Mouse (Mus musculus): ENCODE results near the gene Cacna1e.

The Cacna1e gene

DNA sequence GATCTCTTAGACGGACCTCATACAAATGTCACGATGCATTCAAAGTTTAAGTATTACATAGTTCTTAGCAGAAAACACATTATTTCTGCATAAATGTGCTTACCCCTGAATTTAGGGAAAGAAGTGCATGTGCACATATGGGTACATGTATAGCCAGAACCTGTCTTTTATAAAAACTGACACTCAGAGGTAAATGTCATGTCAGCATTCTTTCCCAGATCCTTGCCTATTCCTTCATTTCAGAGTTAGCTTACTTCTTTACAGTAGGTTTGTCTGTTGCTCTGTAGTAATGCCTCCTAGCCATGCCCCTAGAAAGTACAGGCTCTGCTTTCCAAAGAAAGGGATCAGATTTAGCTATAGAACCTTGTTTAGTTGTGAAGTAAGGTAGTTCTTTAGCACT is 369.0 kb downstream of the Cacna1e start:
- no peak for DNase-seq (ENCODE audit: low read depth, low spot score)

DNA sequence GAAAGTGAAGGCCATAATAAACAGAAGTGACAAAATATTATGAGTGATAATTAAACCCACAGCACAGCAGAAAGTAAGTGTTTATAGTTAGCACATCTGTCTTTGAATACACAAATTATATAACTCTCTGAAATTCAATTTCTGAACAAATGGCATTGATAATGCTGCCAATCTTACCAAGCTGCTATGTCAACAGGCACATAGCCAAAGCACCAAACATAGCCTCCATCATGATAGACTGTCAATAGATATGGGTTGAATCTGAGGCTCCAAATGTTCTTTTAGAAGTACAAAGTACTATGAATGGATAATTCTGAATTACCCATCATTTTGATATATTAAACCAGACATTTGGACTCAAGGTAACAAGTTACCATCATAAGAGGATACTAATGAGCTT is 372.6 kb downstream of the Cacna1e start:
- DNase-seq (ENCODE audit: low read depth, low spot score), result no peak

DNA sequence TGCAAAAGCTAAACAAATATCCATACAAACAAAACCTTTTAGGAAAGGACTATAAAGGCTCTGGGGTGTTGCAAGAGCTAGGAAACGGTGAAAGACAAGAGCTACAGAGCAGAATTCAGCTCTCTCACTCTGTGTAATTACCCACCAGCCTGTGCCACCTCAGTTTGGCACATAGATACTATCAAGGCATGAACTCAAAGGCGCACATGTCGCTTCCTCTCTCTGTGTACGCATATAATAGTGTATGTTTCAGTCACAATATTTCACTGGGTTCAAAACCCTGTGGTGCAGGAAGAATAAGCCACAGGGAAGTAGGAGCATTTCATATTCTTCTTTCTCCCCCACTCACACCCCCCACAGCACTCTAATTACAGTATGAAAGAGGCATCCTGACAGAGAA is 380.3 kb downstream of the Cacna1e start:
- no peak for DNase-seq (ENCODE audit: low read depth, low spot score)

DNA sequence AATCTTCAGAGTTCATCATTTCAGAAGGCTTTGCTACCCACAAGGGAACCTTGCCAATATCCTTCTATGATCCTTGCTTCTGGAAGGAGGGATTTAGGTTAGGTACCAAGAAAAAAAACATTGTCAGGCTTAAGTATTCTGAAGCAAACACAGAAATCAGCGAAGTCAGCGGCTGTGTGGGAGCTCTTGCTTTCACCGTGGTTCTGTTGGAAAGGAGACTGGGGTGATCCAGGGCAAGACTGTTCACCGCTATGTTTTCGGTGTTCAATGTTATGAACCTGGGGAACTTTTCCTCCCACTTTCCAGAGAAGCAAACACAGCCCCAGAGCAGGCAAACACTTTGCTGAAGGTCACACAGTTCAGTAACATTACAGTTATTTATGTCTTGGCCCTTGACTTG is 383.4 kb downstream of the Cacna1e start:
- DNase-seq (ENCODE audit: low read depth, low spot score), result no peak

DNA sequence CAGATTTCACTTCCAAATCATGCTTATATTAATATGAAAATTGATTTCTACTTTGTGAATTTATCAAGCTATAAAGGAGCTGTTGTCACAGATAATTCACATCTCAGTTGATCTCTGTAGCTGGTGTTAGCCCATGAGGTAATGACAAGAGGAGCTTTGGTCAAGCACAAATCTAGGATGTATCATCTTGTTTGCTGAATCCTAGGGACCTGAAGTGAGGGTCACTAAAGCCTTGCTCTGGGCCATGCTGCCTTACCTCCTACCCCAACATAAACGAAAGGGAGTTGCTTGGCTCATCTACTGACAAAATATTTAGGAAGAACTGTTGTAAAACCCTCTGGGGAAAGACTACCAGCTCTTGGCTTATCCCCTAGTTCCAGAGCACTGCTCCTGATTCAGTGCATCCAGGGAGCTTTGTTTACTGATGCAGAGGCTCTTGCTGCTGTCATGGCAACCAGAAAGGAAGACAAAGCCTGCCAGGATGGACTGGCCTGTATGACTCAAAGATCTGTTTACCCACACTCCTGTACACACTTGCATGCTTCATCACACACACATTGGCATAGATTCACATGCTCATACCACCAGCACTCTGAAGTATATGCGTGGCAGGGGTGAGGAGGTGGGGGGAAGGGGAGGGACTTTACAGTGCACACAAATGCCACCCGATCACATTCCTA is 384.0 kb downstream of the Cacna1e start:
- no peak for DNase-seq (ENCODE audit: low read depth, low spot score)

DNA sequence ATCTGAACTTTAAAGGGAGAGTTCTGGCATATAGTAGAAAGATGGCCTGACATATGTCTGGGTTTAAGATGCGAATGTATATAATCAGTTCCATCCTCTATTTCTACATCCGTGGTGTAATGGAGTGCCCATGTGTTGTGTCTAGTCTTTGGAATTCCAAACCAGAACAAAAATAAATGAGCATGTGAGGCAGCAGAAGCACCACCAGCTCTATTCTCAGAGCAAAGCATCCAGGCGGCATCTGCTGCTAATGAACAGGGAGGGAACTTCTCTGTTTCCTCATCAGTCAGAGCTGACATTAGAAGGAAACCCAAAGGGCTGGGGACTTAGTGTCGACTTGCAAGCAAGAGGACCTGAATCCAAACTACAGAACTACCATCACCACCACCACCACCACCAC is 385.5 kb downstream of the Cacna1e start:
- DNase-seq (ENCODE audit: low read depth, low spot score), result no peak

DNA sequence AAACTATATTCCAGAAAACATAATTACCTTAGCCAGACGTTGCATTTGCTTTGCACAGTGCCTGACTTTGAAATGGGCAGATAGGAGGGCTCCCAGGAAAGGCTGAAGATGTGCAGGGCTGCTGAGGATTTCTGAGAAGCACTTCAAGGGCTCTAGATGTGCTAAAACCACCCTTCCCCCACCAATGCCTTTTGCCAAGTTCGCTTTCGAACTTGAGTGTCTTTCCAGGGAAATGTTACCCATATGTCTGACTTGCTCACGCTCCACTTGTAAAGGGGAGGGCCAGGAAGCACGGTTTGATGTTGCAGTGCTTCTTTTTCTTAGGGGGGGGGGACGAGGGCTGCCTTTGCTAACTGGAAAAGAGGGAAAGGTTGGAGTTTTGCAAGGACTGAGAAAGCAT is 393.2 kb downstream of the Cacna1e start:
- no peak for DNase-seq (ENCODE audit: low read depth, low spot score)

DNA sequence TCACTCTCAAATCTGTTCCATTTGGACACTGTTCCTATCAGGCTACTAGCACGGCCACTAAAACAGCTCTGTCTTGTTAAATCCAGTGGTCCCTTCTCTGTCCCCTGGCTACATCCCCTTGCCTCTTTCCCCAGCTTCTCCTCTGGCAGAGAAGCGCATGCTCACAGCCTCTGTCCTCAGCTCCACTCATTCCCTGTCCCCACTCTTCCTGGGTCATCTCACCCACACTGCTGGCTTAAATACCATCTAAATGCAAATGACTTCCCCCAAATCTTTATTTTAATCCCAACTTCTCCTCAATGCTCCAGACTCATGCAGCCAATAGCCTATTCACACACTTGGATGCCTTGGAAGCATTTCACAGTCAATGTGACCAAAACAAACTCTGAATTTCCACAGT is 407.6 kb downstream of the Cacna1e start:
- DNase-seq (ENCODE audit: low read depth, low spot score), result no peak

DNA sequence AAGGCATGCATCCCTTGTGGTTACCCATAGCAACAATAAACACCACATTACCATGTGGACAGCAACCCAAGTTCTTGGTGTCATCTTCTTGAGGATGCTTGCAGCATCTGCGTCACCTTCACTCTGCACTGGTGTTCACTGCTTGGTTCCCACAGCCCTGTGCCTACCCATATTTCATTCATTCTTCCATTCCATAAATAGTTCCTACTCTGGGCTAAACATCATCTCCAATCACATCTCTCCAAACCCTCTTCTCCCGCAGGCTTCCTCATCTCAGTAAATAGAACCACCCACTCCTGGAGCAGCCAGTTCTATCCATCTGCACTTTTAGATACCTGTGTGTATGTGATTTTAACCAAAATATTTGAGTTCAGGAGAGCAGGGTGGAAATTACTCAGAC is 408.6 kb downstream of the Cacna1e start:
- DNase-seq (ENCODE audit: low read depth, low spot score), result no peak

DNA sequence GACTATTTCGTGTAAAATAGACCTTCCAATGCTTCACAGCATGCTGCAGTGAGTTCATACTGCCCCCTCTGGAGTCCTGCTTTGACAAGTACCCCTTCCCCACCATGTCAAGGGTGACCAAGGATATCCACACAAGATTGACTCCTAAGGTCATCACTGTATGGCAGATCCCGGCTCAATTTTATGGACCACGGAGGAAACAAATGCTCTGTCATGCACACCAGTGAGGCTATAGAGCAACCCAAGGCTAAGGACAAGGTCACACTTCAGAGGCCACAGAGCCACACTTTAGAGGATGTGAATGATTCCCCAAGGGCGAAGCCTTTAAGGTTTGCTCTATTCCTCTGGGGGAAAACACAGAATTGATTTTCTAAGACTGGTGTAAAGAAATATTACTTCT is 410.1 kb downstream of the Cacna1e start:
- no peak for DNase-seq (ENCODE audit: low read depth, low spot score)

DNA sequence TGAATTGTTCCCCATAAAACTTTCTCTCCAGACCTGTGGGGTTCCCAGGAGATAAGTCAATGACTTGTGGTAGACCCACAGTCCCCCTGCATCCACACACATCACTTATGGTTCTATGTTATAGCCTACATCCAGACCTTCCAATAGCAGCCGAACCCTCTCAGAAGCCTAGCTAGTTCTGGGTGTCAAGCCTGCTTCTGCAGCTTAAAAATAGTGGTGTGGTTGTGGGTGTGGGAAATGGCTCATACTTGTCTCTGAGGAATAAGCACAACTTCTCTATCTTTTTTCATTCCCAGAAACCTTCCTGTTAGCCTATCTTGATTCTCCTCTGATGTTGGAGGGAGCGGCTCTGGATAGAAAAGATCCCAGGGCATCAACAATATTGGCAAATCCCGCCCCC is 417.0 kb downstream of the Cacna1e start:
- no peak for DNase-seq (ENCODE audit: low read depth, low spot score)

DNA sequence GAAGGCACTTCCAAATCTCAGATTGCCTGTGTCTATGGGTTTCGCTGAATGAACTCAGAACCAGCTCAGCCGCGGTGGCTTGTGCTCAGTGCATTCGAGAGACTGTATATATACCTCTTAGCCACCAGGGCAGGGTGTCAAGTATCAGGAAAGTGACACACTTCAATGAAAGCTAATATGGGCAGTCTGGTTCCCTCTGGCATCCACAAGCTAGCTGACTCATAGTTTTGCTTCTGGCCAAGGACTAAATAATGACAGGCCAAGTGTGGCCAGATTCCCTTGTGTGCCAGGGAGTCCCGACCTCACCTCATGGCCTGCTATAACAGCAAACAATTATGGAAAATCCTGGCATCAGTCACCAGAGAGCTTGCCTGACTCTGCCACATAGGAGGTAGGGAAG is 422.8 kb downstream of the Cacna1e start:
- DNase-seq (ENCODE audit: low read depth, low spot score), result no peak

DNA sequence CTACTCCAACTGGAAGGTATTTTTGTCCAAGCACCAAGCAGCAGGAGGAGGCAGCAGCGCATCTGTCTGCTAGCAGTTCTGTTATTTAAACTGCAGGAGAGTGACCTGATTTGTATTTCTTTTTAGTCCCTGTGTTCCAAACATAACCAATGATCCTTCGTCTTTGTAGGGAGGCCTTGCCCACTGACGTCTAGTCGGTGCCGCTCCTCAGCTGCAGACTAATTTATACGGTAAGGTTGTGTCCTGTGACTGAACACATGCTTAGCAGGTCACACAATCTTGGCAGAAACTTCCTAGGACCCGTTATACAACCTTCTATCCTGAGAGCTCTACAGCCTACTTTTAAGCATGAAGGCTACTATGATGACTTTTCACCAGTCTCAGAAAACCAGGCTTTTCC is 424.2 kb downstream of the Cacna1e start:
- no peak for DNase-seq (ENCODE audit: low read depth, low spot score)

DNA sequence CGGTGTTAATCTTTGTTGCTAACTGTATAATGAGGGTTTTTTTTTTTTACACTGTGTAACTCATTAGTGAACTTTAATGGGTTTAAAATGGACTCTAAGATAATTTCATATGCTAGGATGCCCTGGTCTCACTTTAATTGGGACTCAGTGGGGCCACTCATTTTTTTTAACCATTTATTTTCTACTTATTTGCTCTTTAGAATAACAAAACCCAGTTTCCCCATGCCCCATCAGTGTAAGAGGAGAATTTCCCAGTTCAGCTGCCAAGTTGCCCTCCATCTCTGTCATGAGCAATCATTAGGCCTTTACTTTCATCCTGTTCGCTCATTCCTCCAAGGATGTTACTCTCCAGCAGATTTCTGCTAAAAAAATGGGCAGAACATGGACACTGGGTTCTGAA is 425.7 kb downstream of the Cacna1e start:
- DNase-seq (ENCODE audit: low read depth, low spot score), result no peak

DNA sequence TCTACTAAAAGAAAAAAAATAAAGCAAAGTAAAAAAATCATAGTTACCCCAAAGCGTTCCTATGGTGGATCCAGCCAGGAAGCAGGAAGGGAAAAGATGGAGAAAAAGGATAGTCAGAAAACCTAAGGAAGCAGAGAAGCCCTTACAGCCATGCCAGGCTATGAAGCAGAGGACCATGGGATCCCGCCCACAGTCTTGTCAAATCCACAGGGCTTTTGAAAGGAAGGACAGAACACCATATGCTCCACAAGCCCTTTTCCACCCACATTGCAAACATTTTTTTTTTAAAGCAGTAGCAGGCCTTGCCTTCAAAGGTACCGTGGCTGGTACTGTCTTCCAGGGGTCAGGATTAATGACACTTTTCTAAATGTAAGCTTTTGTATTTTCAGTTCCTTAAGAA is 433.5 kb downstream of the Cacna1e start:
- no peak for DNase-seq (ENCODE audit: low read depth, low spot score)

DNA sequence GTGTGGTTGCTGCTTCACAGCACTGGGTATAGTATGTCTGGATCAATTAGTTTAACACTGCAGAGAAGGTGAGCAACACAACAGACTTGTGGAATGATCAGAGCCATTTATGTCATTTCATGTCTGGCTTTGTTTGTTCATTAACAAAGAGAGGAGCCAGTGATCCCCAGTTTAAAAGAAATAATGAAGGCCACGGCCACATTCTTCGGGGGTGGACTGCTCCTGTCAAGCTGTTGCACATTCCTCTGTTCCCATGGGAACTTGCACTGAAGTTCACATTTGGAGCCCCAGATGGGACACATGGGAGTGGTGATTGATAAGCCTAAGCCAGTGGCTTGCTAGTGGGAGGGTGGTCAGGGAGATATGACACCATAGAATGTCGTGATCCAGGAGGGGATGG is 437.8 kb downstream of the Cacna1e start:
- DNase-seq (ENCODE audit: low read depth, low spot score), result no peak

DNA sequence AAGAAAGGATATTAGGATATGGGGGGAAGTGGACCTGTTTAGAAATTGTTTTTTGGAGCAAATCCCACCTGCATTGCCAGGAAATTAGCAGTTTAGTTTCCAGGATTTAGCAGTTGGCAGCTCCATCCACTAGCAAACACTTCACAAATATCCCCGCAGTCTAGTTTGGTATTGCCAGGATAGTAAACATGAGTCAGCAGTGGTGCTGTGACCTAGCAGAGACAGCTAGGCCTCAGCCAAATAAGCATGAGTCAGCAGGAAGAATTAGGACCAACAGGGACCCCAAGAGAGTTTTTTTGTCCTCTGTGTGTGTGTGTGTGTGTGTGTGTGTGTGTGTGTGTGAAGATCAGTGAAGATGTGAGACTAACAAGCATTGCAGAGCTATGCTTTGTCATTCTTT is 450.8 kb downstream of the Cacna1e start:
- DNase-seq (ENCODE audit: low read depth, low spot score), result no peak

DNA sequence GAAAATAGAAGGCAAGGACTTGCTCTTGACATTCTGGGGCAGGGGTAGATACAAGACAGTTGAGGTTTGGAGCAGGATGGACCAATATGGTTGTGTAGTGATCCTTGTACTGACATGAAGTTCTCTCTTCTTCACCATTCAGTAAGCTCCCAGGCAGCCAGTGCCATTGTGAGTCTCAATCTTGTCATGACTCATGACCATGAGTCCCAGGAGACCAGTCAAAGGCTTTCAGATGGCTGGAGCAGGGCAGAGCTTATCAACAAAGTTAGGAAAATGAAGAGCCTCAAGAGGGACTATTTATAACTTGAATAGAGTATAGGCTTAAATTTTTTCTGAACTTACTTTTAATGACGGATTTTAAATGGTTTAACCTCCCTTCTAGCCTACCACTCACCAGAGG is 451.2 kb downstream of the Cacna1e start:
- DNase-seq (ENCODE audit: low read depth, low spot score), result no peak

DNA sequence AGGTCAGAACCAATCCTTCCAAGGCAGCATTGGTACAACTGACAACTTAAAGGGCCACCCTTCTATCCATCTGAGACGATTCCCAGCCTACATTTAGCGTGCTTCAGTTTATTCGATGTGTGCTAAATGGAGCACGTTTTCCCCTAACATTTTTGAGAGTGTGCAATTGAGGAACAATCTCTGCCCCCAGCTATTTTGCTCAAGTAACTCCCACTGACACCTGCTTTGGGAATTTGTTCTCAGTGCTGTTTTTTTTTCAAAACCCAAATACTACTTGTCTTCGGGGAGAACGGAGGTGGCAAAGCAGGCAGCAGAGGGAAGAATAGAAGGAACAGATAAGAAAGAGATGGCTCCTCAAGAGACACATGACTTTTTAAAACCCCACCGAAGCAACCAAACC is 456.0 kb downstream of the Cacna1e start:
- no peak for DNase-seq (ENCODE audit: low read depth, low spot score)

DNA sequence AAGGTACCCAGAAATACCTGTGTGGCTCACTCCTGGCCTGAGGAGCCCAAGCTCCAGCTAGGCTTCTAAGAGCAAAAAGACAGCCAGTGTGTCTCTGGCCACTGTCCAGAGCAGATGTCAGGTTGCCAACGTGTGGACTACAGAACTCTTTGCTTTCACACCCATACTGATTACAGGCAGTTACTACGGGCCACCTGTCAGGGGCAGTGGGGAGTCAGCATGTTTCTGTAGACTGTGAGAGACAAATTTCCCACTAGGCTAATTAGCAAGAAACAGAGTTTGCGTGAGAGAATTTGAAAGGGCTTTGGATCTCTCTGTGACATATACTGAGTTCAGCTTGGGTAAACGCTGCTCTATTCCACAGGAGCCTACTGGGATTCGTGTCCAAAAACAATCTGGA is 466.0 kb downstream of the Cacna1e start:
- no peak for DNase-seq (ENCODE audit: low read depth, low spot score)

DNA sequence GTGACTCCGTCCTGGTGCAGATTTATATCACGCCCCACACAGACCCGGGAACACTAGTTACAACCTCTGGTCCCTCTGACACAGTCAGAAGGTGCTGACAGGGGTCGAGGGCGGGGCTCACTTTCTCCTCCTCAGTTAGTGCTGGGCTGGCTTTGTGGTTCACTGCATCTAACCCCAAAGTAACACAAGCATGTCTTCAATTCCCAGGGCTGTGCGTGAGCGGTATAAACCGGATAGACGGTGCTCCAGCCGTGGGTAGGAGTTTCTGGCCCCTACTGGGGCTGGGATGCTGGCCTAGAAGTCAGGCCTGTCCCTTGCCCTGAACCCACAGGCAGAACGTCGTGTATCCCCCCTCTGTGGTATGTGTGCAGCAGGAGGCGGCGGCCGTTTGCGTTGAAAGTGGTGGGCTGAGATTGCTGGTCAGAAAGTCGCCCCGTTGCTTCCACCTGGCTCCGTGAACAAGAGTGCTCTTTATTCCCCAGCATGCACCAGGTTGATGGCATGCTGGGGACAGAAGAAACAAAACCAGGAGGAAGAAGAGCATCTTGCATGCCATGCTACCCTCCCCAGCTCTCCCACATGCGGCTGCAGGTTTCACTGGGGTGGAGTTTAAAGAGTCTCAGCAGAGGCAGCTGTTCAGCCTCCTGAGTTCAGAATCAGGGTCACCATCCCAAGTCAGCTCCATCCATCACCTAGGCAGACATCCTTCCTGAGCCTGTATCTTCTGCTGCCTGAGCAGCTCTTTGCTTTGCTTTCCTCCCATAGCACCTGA is 467.7 kb downstream of the Cacna1e start:
- DNase-seq (ENCODE audit: low read depth, low spot score), result no peak

DNA sequence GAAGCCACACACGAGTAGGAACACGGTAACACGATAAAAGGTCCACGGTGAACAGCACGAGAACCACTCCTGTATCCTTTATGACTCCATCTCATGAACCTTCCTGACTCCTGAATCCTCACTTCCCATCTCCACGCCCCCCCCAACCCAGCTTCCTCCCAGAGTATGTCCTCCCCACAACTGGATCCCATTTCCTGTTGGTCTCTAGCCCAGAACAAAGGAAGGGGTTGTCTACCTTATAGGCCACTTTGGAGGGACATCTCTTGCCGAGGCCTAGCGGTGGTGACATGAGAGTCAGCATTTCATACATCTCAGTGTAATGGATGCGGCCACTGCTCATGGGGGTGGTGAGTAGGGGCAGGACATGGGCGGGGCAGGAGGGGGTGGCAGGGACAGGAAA is 468.5 kb downstream of the Cacna1e start:
- DNase-seq (ENCODE audit: low read depth, low spot score), result no peak

DNA sequence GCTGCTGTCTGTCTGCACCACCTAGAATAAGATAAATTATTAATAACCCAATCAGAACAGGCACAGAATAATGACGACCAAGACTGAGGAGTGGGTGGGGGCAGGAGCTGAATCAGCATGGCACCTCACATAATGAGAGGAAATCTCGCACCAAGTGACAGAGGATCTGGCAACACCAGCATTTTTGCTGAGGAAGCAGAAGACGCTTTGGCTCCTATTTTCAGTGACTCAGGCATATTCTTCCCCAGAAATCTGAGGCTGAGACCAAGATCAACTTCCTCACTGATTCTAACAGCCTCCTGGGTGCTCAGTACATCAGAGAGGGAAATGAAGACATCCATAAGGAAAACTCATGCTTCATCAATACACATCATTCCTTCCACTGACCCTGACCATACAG is 471.2 kb downstream of the Cacna1e start:
- no peak for DNase-seq (ENCODE audit: low read depth, low spot score)

DNA sequence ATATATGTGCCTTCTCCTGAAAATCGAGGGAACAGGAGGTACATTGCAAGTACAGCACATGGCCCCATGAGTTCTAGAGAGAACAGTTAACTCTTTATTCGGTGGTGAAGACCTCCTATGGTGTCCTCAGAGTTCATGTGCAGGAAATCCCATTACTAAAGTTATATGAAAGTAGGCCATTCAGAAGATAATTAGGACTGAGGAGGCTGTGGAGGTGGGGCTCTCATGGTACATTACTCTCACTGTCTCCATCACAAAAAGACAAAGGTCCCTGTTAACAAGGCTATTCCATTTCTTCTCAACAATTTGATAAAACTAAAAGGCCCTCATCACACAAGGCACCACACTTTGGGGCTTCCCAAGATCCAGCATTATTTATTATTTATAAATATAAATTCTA is 475.2 kb downstream of the Cacna1e start:
- no peak for DNase-seq (ENCODE audit: low read depth, low spot score)

Data from WW6 (cell line).